Mouse (Mus musculus) lung, adult 18-20 months (tissue): ENCODE measurements at regions not wholly inside any gene's neighbourhood (a gene's known extent, or its start where the extent isn't known, plus 50 kb on each side); places are given as distances from the start of the nearest gene placed in this dataset.

ENCODE experiments used
- DNase-seq, 2 experiments: peaks; one replicate each; pipeline ENCODE4 v3.0.0; 2022; ENCODE audit warnings: mixed read lengths in 2 of 2

DNA sequence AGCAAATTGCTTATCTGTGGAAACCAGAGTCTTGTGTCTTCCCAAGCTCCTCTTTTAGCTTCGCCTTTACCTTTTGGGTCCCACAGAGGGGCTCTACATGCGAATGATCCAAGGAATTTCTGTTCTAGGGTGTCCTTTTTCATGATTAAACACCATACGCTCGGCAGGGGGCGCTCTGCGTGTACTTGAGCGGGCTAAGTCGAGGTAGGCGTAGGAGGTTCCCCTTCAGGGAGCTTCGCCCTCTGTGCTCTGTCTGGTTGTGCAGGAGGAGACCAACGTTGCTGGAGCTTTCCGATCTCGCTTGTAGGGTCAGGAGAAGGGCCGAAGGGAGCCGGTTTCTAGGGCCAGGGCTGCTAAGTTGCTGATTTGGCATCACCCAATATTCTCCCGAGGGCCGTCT, 310.7 kb upstream of the 4930535I16Rik start:
- DNase-seq = peak; percentile 41 to 55

GRCm38 (mm10) chr4:124223646-124224500, 306.1 kb upstream of the 4930535I16Rik start:
- DNase-seq = no peak

- DNase-seq = no peak
Measured at GRCm38 (mm10) chr4:124221736-124222135, 303.9 kb upstream of the 4930535I16Rik start.

- DNase-seq = peak; percentile 63 to 65
Measured at GRCm38 (mm10) chr4:124217206-124217605, 299.4 kb upstream of the 4930535I16Rik start.

GRCm38 (mm10) chr4:124216351-124216750, 298.5 kb upstream of the 4930535I16Rik start:
- DNase-seq = no peak

DNA sequence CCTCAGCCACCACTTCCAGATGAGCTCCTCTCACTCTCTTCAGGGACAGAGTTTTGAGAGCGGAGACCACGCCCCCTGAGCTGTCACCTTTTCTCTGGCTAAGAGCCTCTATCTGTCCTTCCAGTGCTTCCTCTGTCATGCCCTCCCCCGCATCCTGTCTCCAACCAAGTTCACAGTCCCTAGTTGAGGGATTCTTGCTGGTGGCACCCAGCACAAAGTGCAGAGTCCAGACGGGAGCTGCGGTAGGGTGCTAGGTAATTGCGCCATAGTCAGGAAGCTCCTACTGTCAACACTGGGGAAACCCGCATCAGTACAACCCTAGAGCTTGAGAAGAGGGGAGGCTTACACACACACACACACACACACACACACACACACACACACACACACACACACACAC, 297.3 kb upstream of the 4930535I16Rik start:
- DNase-seq = no peak

- no peak for DNase-seq
Measured at GRCm38 (mm10) chr4:124210103-124210502, 292.3 kb upstream of the 4930535I16Rik start.

DNA sequence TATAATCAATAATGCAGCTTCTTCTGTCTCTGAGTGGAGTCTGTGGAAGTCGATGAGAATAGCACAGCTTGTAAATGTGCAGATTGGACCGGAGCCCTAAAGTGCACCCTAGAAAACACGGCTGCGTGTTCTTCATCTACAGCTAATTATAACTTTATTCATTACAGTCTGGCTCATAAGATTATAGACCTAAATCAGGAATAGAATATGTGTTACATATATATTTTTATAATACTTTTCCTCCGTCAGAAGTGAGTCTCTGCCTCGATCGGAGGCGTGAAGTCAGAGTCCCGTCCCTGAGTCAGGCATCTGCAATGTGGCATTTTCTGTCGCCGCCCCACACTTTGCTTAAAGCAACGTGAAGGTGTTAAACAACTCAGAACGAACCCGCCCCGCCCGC, 288.7 kb upstream of the 4930535I16Rik start:
- no peak for DNase-seq

DNA sequence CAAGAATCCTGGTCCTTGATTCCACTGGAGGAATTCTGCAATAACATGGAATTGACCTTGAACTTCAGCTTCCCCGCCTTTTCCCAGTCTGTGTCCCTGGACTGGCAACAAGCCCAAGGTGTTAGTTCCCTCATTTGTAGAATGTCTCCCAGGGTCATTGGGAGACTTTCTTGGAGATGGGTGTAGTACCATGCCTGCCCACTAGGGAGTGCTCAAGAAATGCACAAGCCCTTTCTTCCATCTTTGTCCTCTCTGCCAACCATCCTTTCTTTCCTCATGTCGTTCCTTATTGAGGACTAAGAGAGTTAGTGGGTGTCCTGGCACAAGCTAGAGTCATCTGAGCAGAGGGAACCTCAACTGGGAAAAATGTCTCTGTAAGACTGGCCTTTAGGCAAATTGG, 285.9 kb upstream of the 4930535I16Rik start:
- DNase-seq = no peak

GRCm38 (mm10) chr4:124199884-124200844, 282.3 kb upstream of the 4930535I16Rik start:
- no peak for DNase-seq

DNA sequence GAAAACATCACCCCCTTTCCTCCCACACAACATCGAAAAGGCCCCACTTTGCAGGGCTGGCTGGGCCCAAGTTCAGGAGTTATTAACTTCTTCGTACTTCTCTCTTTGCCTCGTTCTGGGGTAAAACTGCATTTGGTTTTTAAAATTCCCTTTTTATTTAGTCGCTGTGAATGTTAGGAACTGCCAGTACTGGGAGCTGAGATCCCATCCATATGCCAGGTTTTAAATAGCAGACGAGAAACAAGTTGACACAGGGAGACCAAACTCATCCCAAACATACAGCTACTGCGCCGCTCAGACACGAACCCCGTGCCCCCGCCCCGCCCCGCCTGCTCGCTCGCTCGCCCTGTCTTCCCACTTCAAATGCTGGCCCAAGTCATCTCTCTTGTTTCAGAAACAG, 281.0 kb upstream of the 4930535I16Rik start:
- no peak for DNase-seq

DNA sequence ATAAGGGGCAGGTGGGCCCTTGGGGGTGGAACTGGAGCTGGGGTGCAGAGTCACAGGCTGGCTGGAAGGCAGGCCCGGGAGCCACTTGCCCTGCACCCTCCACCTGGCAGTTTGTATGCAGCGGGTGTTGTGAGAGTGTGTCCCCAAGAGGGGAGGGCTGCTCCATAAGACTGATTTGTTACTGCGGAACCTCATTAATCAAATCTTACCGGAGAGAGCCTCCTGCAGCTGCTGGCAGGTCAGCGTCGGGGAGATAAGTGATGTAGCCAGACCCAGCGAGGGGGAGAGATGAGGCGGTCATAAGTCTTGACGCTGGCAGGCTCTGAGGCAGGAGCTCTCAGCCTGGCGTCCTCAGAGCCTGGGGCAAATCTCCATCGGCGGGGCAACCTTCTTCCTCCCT, 278.9 kb upstream of the 4930535I16Rik start:
- DNase-seq = no peak

- no peak for DNase-seq
Measured at GRCm38 (mm10) chr4:124193059-124193721, 275.4 kb upstream of the 4930535I16Rik start.

DNA sequence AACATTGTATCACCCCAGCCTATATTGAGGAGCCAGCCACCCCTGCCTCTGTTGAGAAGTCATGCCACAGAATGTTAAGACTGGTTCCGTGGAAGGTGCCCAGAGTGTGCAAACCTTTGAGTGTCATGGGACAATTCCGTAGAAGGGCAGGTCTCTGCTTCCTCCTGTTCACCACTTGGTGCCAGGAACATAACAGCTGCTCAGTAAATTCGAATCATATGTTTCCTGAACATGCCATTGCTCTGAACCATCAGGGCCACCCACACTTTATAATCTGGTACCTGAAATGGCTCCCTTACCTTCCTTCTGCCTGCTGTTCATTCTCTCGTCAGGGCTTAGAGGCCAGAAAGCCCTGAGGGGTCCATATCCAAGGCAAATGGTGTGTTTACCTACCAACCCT, 273.0 kb upstream of the 4930535I16Rik start:
- DNase-seq = no peak

- no peak for DNase-seq
Measured at GRCm38 (mm10) chr4:124189993-124190385, 272.2 kb upstream of the 4930535I16Rik start.

- no peak for DNase-seq
Measured at GRCm38 (mm10) chr4:124189352-124189992, 271.6 kb upstream of the 4930535I16Rik start.

DNA sequence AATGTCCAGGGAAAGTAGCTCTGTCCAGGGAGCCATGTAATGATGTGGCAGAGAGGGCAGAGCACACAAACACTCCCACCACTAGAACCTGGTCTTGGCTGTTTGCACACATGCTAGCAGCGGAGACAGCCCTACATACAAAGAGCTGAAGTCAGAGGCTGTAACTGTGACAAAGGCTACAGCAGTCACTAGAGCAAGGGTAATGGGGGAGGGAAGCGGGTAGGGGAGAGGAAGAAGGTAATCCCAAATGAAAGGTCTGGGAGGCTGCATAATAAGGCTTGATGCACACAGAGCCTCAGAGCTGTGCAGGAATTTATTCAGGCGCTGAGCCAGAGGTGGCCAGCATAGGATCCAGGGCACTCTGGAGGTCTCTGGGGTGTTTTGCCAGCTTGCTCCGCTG, 269.3 kb upstream of the 4930535I16Rik start:
- no peak for DNase-seq

- DNase-seq = no peak
Measured at GRCm38 (mm10) chr4:124181335-124181734, 263.5 kb upstream of the 4930535I16Rik start.

- DNase-seq = no peak
Measured at GRCm38 (mm10) chr4:124178401-124179018, 260.7 kb upstream of the 4930535I16Rik start.

- no peak for DNase-seq
Measured at GRCm38 (mm10) chr4:124175531-124175930, 257.7 kb upstream of the 4930535I16Rik start.

DNA sequence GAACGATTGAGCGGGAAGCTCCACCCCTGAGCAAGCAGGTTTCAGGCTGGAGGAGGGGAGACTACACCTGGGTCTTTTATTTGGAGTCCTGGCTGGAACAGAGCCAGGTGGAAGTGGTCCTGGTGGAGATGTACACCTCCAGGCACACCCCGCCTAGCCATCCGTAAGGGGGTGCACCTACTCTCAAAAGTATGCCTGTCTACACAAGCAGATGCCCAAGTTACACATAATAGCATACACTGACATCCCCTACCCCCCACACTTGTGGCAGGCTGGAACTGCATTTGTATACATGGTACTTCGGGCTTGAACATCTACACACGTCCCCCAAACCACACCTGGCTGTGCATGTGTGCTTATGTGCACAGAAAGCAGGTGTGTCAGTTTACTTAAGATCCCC, 236.8 kb upstream of the 4930535I16Rik start:
- no peak for DNase-seq
